Mouse (Mus musculus) NIH3T3 (cell line): ENCODE measurements around the gene Rerg.
A peak's percentile ranks its signal among the peaks of the same experiment; 100 is the strongest.
"Not testable (repeated sequence)": the region's sequence is repeated elsewhere in the genome, so short reads cannot be mapped to it uniquely, and the experiment has no call there.

Experiments used
- DNase-seq: peaks from one replicate; pipeline ENCODE4 v3.0.0-alpha.2; 2012; ENCODE audit warnings: low read depth

The Rerg gene

GRCm38 (mm10) chr6:137076225-137076624, 94.1 kb downstream of the Rerg start:
- no peak for DNase-seq

- DNase-seq, result no peak
Observed at GRCm38 (mm10) chr6:137072256-137072655, 98.0 kb downstream of the Rerg start.

- no peak for DNase-seq
Observed at GRCm38 (mm10) chr6:137071466-137071865, 98.8 kb downstream of the Rerg start.

GRCm38 (mm10) chr6:137065506-137065905, 104.8 kb downstream of the Rerg start:
- DNase-seq, result no peak

- DNase-seq, result no peak
Observed at GRCm38 (mm10) chr6:137064786-137065185, 105.5 kb downstream of the Rerg start.

GRCm38 (mm10) chr6:137063239-137063940, 106.9 kb downstream of the Rerg start:
- no peak for DNase-seq

GRCm38 (mm10) chr6:137061880-137062531, 108.3 kb downstream of the Rerg start:
- no peak for DNase-seq

GRCm38 (mm10) chr6:137060595-137060994, 109.7 kb downstream of the Rerg start:
- DNase-seq, result no peak

- DNase-seq, result no peak
Observed at GRCm38 (mm10) chr6:137058257-137058656, 112.0 kb downstream of the Rerg start.

GRCm38 (mm10) chr6:137054073-137054472, 116.2 kb downstream of the Rerg start:
- no peak for DNase-seq

GRCm38 (mm10) chr6:137053464-137053863, 116.8 kb downstream of the Rerg start:
- peak; percentile 72 for DNase-seq

GRCm38 (mm10) chr6:137053006-137053405, 117.3 kb downstream of the Rerg start:
- DNase-seq, result no peak

- no peak for DNase-seq
Observed at GRCm38 (mm10) chr6:137047036-137047435, 123.3 kb downstream of the Rerg start.

- DNase-seq, result no peak
Observed at GRCm38 (mm10) chr6:137045011-137045504, 125.2 kb downstream of the Rerg start.

GRCm38 (mm10) chr6:137035611-137036395, 134.5 kb downstream of the Rerg start:
- DNase-seq, result not testable (repeated sequence)

GRCm38 (mm10) chr6:137030611-137031097, 139.6 kb downstream of the Rerg start:
- no peak for DNase-seq

GRCm38 (mm10) chr6:137029931-137030610, 140.2 kb downstream of the Rerg start:
- DNase-seq, result no peak

- no peak for DNase-seq
Observed at GRCm38 (mm10) chr6:137025461-137025860, 144.8 kb downstream of the Rerg start.

GRCm38 (mm10) chr6:137024541-137024940, 145.8 kb downstream of the Rerg start:
- no peak for DNase-seq

- DNase-seq, result no peak
Observed at GRCm38 (mm10) chr6:137017216-137017973, 152.9 kb downstream of the Rerg start.

- no peak for DNase-seq
Observed at GRCm38 (mm10) chr6:137014346-137014745, 156.0 kb downstream of the Rerg start.
